Mouse (Mus musculus) neutrophil, adult 5-6 weeks (primary cell): ENCODE measurements around the gene Eno2. TPM values are rescaled to one million over a fixed set of nuclear protein-coding genes. Genes with fewer than 3 reads are reported as not detected.
A peak's percentile ranks its signal among the peaks of the same experiment; 100 is the strongest.

ENCODE experiments used
- ATAC-seq: fragments of 151-379, 151-347 bp; 2 replicates; pipeline ENCODE4 v1.8.0; 2017; ENCODE audit warnings: mild to moderate bottlenecking, moderate TSS enrichment; ENCODE audit not compliant: insufficient number of reproducible peaks, poor library complexity, low FRiP score, severe bottlenecking; ENCODE audit errors: extremely low read depth
- total RNA-seq: library from RNA; stranded (forward); fragments of 200-1000 nt; gene quantifications from 2 replicates; pipeline ENCODE4 v1.2.3, GENCODE M21; 2017

Eno2 gene
- total RNA-seq, 1 experiment from 2014 or later = not detected

DNA sequence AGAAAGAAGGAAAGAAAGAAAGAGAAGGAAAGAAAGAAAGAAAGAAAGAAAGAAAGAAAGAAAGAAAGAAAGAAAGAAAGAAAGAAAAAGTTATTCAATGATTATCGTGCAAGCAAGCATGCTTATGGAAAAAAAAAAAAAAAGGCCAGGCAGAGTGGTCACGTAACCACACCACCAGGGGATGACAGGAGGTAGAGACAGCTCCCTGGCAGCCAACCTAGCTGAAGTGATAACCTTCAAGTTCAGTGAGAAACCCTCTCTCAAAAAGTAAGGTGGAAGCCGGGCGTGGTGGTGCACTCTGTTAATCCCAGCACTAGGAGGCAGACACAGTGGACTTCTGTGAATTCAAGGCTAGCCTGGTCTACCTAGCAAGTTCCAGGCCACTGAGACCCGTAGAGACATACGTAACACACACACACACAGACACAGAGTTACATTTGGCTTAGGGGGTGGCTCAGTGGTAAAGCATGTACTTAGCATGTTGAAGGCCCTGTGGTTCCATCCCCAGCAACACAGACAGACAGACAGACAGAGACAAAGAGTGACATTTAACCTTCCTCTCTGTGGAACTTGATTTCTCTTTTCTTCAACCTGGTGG lies 46.5 kb downstream of the Eno2 start:
- peak; percentile 3; the same call in 1 of the 2 replicates for ATAC-seq

DNA sequence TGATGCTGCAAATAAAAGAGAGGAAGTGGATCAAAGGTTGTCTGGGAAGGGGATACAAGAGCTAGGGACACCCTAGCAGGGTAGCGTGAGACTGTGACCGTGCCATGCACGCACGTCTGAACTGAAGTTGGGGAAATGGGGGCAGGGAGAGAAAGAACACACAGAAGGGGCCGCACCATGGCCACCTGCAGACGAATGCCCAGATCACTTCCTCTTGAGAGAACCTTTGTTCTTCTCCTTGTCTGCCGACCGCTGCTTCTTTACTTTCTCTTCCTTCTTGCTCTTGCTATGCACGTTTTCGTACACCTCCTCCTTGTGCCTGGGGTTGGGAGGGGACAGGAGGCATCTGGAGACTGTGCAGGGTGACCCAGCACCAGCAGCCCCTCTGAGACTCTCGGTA lies 48.6 kb downstream of the Eno2 start:
- ATAC-seq = peak; percentile 42; the same call in 1 of the 2 replicates

DNA sequence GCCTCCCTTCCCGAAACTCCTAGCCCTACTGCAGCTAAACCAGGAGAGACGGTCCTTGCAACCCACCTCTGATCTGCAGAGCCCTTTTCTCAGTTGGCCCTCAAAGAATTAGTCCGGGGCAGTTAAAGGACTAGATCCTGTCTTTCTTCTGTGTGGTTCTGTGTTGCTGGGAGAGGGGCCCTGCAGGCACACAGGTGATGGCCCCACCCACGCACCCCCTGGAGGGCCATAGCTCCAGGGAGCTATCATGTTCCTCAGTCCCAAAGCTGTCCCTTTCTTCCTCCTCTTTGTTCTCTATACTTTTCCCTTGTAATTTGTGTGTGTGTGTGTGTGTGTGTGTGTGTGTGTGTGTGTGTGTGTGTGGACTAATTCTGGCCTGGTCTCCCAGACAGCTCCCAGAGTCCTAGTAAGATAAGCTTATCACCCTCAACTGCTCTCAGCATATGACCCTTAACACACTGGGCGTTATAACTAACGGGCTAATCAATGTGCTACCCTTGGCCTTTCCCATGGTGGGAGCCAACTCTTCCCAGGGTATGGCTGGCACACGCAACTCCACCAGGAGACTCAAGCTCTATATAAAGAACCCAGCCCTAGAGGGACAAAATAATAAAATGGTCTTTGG lies 50.0 kb downstream of the Eno2 start:
- ATAC-seq = no peak

DNA sequence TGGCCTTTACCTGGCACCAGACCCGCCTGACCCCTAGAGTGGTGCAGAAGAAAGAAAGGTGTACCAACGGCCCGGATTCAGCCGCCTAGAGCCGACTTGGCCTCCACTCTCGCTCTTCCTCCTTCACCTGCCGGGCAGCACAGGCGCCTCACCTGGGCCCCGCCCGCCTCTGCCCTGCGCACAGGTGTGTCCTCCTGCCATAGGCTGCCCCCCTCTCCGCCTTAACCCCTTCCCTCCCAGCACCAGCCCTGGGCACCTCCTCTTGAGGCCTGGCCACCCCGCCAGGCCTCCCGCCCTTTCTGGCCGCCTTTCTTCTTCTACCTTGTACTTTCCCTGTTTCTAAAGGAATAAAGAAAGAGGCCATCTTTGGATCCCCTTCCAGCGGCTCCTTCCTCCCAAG lies 50.8 kb downstream of the Eno2 start:
- ATAC-seq = no peak

DNA sequence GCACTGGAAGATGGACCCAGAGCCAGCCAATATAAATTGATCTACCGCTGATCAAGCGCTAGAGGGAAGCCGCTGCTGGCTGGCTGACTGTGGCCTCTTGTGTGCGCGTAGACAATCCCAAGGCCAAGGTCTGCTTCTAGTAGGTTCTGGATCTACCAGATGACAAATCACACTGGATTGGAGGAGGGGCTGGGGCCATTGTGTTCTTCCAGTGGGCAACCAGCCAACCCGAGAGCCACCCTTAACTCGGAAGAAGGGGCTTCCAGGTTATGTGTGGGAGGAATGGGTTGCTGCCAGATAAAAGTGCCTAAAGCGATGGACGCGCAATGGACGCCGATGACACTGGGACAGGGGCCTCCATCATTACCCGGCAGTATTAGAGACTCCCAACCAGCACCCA lies 51.5 kb downstream of the Eno2 start:
- no peak for ATAC-seq

DNA sequence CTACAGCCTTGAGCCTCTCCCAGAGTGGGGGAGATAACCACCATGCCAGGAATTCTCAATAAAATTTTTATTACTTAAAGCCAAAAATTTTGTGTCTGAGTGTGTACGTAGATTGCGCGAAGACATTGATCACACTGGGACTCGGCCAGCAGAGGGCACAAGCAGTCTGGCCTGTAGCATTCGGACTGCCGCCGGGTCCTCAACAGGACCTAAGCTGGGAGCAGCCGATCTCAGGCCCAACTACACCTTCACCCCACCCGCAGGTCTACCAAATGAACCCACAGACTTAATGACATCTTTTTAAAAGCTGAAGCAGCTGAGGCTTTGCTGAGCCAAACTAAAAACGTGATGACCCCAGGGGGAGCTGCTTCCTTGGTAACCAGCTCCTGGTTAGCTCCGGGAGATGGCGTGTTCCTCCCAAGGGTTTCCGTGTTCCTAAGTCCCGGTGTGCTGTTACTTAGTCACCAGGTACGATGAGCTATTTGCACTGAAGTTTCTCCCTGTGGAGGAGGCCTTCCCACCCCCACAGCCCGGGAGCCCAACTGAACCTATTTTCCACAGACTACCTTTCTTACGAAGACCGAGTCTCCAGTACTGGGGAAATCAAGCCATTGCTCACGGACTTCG lies 52.5 kb downstream of the Eno2 start:
- ATAC-seq = peak; percentile 57

DNA sequence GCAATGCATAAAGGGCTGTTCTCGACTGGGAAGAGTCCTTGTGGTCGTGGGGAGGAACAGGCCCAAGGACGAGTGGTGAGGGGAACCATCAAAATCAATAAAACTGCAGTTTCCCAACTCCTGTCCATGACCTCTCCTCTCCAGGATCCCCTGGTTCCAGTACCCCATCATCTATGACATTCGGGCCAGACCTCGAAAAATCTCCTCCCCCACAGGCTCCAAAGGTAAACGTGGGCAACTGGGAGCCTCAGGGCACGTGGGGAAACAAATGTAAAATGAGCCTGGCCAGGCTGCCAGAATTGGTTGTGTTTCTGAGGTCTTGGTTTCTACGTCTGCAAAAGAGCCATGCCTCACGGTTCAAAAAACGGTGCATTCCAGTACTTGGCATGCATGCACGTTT lies 56.6 kb downstream of the Eno2 start:
- no peak for ATAC-seq

DNA sequence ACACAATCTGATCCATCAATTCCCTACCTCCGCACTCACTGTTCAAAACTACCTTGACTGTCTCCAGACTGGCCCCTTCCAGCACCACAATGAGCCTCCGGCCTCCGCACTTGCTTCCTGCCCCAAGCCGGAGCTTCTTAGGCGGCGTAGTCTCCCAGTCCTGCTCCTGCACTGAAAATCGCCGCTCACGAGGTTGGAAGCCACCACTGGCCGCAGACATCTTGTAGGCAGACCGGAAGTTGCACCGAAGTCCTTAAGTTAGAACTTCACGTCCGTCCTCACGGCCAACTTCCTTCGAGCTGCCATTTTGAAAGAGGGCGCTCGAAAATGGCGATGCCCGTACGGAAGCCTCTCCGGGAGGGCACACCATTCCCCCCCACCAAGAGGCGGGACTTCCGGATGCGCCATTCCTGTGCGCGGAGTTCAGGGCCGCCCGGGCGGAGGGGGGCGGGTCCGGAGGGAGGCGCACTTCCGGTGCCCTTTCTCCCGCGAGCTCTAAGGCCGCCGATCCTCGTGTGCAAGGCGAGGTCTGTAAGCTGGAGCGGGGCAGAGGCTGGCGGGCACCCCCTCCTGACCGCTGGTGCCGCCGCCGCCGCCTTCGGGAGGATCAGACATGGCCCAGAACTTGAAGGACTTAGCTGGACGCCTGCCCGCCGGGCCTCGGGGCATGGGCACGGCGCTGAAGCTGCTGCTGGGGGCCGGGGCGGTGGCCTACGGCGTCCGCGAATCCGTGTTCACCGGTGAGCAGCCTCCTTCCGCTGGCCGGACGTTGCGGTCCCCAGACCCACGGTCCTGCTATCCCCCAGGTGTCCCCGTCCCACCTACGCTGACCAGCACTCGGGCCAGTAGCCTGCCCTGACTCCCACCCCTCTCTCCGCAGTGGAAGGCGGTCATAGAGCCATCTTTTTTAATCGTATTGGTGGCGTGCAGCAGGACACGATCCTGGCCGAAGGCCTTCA lies 57.4 kb downstream of the Eno2 start, which contains the start of the genes Emg1 and Phb2:
Gene Emg1 (minus strand): TSS at position 355 of the 959 bp plus-strand sequence.
Gene Phb2 (plus strand): TSS at position 513 of the 959 bp plus-strand sequence.
- peak; percentile 97 for ATAC-seq

Other genes starting within 250 kb of the Eno2 start
- gene C1s1, start 227.3 kb downstream of the Eno2 start, total RNA-seq = not detected in 2 replicates
- not detected in 2 replicates for gene C1rb, start 199.4 kb downstream of the Eno2 start, total RNA-seq
- not detected in 2 replicates for gene C1s2, start 133.6 kb downstream of the Eno2 start, total RNA-seq
- gene Lpcat3, start 106.6 kb downstream of the Eno2 start, total RNA-seq = 21.4 and 26.5 TPM in 2 replicates
- gene Emg1, start 57.5 kb downstream of the Eno2 start, total RNA-seq = 89.3 and 107 TPM in 2 replicates
- 110 and 117 TPM in 2 replicates for gene Phb2, start 57.3 kb downstream of the Eno2 start, total RNA-seq
- 1,943 and 2,202 TPM in 2 replicates for gene Ptpn6, start 31.0 kb downstream of the Eno2 start, total RNA-seq
- gene Grcc10, start 28.3 kb downstream of the Eno2 start, total RNA-seq = 161 and 171 TPM in 2 replicates
- 0.74 TPM in 1 of 2 replicates, not detected in the other for gene Gm45234, start 13.7 kb downstream of the Eno2 start, total RNA-seq
- 6.5 and 11.6 TPM in 2 replicates for gene Atn1, start 13.1 kb downstream of the Eno2 start, total RNA-seq
- gene Lrrc23, start 10.1 kb upstream of the Eno2 start, total RNA-seq = 6.8 and 7.9 TPM in 2 replicates
- gene Spsb2, start 39.0 kb upstream of the Eno2 start, total RNA-seq = 10.5 and 10.9 TPM in 2 replicates
- gene Tpi1, start 44.6 kb upstream of the Eno2 start, total RNA-seq = 43.0 and 64.8 TPM in 2 replicates
- gene Usp5, start 59.8 kb upstream of the Eno2 start, total RNA-seq = 35.1 and 50.1 TPM in 2 replicates
- gene Cdca3, start 59.9 kb upstream of the Eno2 start, total RNA-seq = 1.4 and 3.0 TPM in 2 replicates
- 0.70 TPM in 1 of 2 replicates, not detected in the other for gene Gnb3, start 70.6 kb upstream of the Eno2 start, total RNA-seq
- not detected in 2 replicates for gene P3h3, start 88.1 kb upstream of the Eno2 start, total RNA-seq
- not detected in 2 replicates for gene Gpr162, start 94.3 kb upstream of the Eno2 start, total RNA-seq
- gene Cd4, start 118.5 kb upstream of the Eno2 start, total RNA-seq = 6.8 and 7.1 TPM in 2 replicates
- 0.25 and 0.70 TPM in 2 replicates for gene Lag3, start 142.0 kb upstream of the Eno2 start, total RNA-seq
- 94.0 and 109 TPM in 2 replicates for gene Ptms, start 150.4 kb upstream of the Eno2 start, total RNA-seq
- 56.3 and 57.7 TPM in 2 replicates for gene Mlf2, start 161.7 kb upstream of the Eno2 start, total RNA-seq
- gene Cops7a, start 195.9 kb upstream of the Eno2 start, total RNA-seq = 19.1 and 23.7 TPM in 2 replicates
- not detected in 2 replicates for gene Pianp, start 227.0 kb upstream of the Eno2 start, total RNA-seq
- gene Zfp384, start 239.5 kb upstream of the Eno2 start, total RNA-seq = 45.1 and 58.1 TPM in 2 replicates